Mouse (Mus musculus): Measurements from ENCODE around the gene Glod4. TPM values are rescaled to one million over a fixed set of nuclear protein-coding genes. Genes with fewer than 3 reads are reported as not detected.
A peak's percentile ranks its signal among the peaks of the same experiment; 100 is the strongest.

Gene Glod4
- polyA plus RNA-seq (2015; fragmentation: Nextera tagmentation; extraction: Ambion mirVana) = 105 and 108 TPM in 2 replicates

DNA sequence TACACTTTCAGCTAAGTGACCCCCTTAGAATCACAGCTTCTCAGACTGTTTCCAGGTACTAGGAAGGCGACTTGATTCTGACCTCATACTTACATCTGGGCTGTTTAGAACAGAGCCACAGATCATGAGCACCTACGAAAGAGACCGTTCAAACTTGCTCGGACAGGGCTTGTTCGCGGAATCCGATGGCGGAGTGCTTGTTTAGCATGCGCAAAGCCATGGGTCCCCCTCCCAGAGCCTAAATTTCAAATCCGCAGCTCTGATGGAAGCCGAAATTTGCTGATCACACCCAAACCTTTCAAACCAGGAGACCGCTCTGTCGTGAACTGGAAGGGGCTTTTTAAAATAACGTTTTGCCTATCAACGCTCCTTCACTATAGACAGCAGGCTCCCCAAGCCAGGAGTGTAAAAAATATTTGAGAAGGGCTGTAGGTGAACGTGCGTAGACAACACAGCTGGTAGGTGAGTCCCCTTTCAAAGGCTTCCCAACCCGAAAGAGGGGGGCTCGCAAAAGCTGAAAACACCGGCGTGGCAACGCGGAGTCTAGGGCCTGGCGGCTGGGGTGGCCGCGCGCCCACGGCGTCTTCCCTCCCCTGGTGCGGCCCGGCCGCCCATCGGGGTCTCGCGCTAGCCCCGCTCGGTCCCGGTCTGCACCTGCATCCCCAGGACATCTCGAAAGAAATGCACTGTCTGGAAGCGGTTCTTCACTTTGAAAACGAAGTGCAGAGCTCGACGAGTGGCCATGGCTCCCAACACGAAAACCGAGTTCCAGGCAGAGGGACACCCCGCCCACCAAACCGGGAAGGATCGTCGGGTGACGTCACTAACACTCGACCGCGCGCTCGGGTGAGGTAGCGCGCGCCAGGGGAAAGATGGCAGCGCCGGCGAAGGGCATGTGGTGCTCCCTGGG, at the start of gene Glod4, which contains the start of gene Mrm3:
TSS of gene Glod4 (minus strand) at position 825 of the 910 bp plus-strand sequence.
TSS of gene Mrm3 (plus strand) at position 815 of the 910 bp plus-strand sequence.
- peak; percentile 88 for DNase-seq (ENCODE audit: low spot score)

DNA sequence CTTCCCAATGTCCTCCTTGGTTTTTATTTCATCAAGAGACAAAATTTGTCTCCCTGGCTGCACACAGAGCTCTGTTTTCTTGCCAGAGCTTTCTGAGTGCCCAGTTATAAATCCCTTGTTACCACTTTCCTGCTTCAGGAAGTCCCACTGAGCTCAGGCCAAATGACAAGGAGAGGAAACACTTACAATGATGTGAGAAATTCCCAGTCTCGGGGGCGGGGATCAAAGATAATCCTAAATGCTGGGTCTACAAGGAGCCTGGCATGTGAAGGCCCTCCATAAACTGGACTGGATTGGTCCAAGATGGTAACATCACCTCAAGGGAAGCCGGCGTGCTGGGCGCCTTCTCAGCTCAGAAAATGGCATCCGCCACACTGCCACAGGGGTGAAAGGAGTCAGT, 49.3 kb upstream of the Glod4 start:
- no peak for DNase-seq (ENCODE audit: low spot score)

DNA sequence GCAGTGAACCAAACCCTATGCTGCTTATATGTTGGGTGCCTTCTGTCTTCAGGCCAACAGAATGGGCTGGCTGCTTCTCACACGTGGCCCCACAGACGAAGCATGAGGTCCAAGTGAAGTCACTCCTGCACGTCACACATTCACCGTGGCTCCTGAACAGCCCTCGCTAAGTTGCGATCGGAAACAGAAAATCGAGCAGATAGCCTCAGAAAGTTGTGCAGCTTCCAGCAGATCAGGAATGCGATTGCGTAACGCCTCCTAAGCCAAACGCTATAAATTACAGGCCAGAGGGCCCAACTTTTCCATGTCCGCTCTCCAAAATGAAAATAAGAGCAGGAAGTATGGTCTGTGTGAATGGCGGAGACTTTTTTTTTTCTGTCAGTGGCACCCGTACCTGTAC, 48.9 kb upstream of the Glod4 start:
- DNase-seq (ENCODE audit: low spot score) = no peak

DNA sequence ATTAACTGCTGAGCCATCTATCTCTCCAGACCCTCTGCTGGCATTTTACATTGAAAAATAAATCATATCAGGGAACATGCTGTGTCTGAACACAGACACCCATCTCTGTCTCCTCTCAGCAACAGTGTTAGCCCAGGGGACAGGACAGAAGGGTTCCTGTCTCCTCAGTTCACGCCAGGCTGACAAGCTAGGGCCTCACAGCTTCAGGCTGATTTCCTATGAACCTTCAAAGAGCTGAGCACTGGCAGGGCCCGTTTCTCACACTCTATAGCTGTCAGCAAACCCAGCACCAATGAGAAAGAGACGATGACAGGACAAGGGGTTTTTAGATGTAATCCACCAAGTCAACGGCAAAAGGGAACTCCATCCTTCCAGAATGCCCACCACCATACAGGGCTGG, 48.4 kb upstream of the Glod4 start:
- DNase-seq (ENCODE audit: low spot score) = no peak

DNA sequence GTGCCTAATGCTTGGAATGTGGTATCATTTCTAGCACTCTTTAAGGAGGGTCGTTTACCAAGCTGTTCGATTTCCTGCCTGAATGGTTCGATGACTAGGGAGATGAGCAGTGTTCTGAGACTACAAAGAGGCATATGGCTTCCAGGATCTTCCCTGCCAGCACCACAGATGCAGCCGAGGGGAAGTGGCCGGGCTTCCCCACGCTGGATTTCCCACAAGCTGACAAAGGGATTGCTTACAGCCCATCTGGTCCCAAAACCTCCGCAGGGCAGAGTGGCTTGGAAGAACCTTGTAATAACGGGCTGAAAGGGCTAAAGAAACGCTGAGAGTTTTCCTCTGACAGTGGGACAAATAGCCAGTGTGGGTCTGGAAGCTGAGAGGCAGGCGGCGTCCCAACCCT, 46.8 kb upstream of the Glod4 start:
- DNase-seq (ENCODE audit: low spot score) = no peak

DNA sequence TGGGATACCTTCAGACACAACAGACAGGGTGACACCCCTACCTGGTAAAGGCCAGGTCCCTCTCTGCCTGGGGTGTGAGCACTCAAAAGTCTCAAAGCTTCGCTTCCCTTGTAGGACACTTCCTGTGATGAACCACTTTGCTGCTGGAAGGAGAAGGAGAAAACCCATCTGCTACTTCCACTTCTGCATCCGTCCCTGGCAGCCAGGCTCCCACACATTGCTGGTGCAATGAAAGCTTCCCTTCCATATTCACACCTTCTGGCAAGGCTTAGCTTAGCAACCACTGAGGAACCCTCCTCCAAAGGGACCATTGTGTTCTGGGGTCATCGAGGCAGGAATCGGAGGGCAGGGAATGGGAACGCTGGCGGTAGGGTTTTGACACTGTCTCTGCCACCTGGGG, 45.1 kb upstream of the Glod4 start:
- no peak for DNase-seq (ENCODE audit: low spot score)

DNA sequence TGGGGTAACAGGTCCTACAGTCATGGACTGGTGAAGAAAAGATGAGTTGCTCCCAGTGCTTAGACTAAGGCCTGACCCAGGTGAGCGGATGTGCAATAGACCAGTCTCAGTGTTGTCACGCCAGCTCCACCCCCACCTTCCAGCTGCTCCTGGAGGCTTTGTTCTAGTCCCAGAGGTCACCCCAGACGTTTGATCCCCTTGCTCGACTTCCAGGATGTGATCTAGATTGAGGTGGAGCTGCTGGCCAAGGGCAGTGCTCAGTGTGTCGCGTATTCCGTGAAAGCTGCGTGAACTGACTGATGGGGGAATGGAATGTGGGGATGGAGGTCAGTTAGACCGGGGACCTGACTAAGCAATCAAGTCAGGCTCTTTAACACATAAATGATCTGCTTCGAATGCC, 43.8 kb upstream of the Glod4 start:
- DNase-seq (ENCODE audit: low spot score) = no peak

DNA sequence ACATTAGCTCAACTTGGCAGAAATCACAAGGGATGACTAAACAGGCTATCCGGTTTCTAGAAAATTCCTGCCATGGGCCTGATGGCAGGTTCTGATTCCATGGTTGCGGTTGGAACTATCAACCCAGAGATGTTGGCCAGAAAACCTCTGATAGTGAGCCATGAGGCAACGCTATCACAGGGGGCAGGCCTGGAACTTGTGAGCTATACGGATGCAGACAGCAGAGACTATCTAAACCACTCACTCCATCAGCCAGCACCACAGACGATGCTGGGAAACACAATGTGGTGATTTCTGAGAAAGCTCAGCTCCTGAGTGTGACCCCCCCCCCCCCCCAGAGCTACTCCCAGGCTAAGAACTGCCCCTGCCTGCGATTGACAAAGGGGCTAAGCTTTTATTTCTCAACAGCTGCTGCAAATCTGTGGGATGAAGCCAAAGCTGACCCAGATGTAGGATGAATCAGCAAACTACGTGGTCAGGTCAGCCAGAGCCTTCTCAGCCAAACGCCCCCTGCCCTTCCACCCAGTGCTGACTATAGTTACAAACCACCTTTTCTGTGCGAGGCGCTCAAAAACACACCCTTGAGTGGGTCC, 43.1 kb upstream of the Glod4 start:
- no peak for DNase-seq (ENCODE audit: low spot score)

DNA sequence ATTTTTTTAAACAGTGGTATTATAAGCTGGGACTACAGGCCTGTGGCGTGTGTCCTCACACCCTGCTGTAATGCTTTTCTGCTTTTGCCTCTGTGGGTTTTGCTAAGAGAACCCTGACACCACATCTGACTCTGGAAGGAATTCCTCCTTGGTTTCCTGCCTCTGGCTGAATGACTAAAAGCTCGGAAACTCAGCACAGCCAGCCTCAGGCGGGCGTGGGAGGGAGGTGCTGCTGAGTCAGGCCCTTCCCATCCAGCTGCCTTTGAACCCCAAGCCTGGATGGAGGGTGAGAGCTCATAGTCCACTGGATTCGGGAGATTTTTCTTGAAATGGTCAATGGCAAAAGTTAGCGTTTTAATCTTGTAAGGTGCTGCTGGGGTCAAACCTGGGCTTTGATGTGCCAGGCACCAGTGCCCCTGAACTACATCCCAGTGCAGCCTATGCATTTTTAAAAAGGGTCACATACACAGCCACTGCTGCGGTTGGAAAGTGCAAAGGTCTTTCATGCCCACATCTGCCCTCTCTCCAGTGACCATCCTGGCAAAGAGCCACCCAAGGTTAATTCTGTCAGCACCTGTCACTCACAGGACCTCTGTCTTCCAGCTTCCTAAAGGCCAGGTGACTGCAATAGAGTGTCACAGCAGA, 42.0 kb upstream of the Glod4 start:
- DNase-seq (ENCODE audit: low spot score) = no peak

DNA sequence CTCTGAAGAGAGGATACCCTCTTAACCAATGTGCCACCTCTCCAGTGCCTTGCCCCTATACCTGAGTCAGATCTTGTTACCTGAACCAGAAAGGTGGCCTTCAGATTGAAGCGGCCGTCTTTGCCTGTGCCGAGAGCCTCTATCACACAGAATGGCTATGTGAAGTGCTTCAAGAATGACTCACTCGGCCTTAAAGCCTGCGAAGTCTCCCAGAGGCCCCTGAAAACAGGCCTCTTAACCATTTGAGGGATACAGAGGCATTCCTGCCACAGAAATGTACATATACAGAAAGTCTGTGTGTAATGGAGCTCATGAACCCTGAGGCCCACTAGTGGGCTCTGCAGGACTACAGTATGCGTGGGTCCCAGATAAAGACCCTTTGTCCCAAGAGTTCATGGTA, 40.3 kb upstream of the Glod4 start:
- no peak for DNase-seq (ENCODE audit: low spot score)

DNA sequence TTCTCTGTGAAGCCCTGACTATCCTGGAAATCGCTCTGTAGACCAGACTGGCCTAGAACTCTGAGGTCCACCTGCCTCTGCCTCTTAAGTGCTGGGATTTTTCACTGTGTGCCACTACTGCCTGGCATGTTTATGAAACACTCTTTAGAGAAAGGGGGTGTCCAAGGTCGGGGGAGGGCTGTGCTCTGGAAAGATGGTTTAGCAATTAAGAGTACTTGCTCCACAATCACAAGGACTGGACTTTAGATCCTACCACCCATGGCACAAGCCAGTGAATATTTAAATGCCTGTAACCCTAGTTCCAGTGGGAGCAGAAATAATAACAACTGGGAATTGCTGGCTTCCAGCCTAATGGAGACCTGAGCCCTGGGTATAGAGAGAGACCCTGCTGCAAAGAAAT, 36.4 kb upstream of the Glod4 start:
- no peak for DNase-seq (ENCODE audit: low spot score)

DNA sequence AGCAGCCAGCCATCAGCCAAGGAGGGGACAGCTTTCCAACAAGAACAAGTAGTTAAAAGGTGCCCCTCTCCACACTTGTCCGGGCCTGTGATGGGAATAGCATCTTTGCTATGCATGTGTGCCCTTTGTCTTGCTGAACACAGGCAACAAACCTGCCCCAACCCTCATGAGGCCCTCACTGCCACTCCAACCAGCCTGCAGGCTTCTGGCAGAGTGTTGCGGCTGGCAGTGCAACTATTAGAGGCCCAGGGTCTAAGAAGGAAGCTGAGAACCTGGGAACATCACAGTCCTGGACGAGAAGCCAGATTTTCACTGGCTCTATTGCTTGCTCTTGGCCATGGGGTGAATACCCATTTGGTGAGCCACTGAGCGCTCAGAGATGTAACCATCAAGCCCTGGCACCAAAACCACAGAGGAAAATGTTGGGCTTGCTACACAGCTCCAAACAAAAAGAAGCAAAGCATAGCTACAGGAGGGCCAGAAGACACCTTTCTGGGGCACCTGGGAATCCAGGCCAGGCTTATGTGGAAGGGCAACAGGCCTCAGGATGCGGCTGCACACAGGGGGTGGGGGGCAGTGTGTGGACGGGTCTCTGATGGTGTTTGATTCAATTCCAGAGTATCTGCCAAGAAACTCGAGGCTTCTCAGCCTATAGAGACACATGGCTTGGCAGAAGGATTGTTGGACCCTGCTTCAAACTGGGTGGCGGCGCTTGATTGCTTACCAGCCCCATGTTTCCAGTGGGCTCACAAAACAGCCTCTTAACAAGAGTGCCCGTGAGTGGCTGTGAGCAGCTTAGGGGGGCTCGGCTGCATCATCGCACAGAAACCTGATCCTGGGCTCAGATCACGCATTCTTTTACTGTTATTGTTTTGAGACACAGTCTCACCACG, 35.7 kb upstream of the Glod4 start:
- no peak for DNase-seq (ENCODE audit: low spot score)

DNA sequence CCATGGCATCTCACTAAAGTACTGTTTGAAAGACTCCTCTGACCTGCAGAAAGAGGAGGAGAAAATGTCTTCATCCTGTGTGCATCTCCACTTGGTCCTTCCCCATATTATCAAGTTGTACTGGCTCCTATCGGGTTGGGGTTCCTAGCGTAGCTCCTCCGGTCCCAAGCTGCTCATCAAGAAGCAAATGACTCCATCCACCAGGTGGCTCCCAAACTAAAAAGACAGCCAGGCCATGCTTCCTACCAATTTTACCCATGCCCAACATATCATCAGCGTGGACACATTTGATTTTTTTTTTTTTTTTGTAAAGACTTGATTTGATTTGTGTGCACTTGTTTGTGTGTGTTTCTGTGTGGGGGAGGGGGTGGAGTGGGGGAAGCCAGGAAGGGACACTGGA, 28.9 kb upstream of the Glod4 start:
- no peak for DNase-seq (ENCODE audit: low spot score)

DNA sequence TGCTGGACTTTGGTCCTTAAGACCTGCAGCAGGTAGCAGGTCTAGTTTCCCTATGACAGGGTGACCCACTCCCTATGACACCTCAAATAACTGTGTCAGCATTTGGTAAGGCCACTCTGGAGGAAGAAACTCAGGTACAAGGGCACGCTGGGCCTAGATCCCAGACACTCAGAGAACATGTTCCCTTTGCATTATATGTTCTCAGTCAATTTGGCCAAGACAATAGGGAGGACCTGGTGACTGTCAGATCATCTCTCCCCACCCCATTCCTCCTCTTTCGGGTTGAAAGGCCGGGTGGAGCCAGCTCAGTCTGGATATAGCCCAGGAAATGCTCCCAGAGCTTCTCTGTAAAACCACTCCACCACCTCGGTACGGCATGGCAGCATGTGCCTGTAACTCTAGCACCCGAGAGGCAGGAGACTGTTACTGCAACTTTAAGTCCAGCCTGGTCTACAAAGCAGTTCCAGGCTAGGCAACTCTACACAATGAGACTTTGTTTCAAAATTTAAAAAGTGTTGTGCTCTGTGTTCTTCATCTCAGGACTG, 25.1 kb upstream of the Glod4 start:
- no peak for DNase-seq (ENCODE audit: low spot score)

DNA sequence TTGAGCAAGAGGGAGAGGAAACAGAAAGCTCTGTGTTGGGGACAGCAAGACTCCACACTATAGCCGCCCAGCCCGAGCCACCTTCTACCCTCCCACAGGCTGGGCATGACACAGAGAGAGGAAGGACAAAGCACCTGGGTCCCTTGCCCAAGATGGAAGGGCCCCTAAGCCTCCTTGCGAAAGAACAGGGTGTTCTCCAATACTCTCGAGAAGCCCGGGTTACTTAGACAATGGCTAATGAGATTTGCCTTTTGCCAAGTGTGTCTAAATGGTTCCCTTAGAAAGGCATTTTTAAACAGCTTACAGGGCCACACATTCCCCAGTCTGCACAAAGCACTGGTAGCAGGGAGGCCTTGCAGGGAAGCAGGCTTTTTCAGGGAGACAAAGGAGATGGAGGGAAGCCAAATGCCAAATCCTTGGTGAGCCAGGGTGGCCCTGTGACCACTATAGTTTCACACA, 24.5 kb upstream of the Glod4 start:
- no peak for DNase-seq (ENCODE audit: low spot score)

DNA sequence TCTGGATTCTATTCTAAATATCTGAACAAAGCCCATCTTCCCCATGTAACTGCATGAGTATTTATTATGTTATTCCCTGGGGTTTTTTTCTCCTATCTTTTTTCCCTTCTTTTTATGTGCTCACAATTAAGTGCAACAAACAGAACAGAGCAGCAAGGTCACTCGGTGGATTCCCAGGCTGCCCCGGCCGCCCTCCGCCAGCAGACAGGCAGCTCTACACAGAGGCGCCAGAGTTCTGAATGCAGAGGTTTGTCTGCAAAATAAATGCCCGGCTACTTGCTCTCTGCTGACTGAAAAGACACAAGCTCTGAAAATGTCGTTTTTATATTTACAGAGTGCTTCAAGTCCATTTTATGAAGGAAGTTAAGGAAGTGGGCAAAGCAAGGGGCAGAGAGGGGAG, 24.0 kb upstream of the Glod4 start:
- no peak for DNase-seq (ENCODE audit: low spot score)

DNA sequence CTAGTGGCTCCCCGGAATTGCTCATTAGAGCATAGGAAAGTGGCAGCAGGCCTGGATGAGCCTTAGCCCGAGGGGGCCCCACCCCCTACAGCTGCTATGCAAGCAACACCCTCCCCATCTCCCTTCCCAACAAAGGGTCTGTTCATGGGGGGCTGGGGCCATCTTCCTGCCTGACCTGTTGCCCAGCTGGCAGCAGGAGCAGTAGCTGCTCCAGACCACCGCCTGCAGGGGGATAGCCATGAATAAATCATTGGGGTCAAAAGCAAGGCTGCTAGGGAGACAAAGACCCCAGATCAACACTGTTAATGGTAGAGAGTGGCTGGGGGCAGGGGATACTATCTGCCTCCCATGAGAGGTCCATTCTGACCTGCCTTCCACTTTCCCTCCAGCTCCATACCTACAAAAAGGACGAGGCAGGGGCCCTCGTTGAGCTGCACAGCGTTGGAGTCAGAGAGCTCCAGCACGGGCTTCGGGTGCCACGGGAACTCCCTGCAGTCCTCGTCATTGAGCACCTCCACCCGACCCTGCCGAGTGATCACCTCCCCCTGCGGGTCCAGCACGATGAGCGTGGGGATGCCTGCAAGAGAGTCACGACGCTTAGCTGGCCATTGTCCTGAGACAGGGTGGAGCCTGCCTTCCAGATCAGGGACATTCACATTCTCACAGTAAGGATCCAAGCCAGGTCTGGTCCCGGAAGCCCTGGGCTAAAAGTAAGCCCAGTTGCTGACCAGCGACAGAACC, 19.3 kb upstream of the Glod4 start:
- no peak for DNase-seq (ENCODE audit: low spot score)

DNA sequence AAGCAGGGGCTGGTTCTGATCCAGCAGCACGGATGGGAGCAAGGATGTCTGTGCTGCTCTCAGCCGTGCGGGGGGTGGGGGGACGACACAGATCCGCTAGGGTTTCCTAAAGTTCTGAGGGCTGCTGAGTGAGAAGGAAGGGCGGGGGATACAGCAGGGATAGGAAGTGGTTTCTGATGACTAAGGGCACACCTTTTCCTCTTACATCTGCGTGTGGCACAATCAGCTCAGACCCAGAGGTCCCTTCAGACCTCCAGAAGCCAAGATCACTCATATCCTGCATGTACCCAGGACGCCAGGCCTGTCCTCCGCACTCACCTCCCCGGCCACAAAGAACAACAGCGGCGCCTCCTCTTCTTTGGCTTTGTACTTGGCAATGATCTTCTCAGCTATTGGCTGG, 17.7 kb upstream of the Glod4 start:
- peak; percentile 19 for DNase-seq (ENCODE audit: low spot score)

DNA sequence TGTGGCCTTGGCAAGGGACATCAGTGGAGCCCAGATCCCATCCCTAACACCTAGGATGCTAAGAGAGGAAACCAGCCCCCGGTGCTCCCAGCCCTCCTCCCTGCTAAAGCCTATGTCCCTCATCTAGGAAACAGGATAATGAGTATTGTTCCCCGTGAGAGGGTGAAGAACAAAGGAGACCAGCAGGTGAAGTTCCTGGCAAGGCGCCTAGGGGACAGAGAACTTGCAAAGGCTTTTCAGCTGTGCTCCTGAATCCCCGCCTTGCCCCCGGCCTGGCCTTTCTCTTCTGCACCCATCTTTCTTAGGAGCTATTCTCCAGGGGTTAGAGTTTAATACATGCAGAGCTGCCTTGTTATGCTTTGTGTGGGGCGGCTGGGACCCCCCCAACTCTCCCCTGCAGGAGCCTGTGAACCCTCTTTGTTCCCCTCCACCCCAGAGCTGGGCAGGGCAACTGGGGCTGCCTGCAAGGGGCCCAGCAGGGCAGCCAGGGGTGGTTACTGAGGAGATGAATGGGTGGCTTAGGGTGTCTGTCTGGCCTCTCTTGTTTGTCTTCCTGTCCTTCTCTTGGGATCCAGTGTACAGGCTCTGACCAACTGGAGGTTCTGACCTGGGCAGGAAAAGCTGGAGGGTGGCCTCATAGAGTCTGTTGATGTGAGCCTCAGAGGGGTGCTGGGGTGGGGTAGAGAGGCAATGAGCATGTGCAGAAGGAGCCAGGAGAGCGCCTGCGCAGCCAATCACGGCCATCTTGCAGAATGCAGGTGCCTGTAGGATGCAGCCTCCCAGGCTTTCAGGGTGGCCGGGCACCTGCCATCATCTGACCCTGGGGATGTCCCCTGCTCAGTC, 16.9 kb upstream of the Glod4 start:
- no peak for DNase-seq (ENCODE audit: low spot score)

All from thymus, postnatal 0 days (tissue).